ENCODE assay signal across 8 mouse cellular contexts in the genomic region with DNA sequence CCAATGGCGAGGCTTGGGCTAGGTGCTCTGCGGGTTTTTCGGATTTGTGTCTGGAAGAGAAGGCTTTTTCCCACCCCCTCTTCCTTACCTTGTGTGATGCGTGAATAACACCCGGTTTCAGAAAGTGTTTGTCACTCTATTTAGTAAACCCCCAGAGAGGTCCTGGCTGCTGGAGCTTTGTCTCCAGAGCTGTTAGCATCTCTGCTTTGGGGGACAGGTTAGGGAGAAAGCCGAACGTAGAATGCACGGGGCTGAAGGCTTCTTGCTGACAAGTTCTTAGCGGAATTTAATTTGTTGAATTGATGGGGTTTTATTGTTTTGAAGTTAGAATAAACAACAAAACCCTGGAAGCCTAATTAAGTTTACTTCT. TPM values are rescaled to one million over a fixed set of nuclear protein-coding genes. Genes with fewer than 3 reads are reported as not detected.
DNase-seq lines count a peak whose midpoint lies in the region; ATAC-seq lines count a peak whose summit lies in the region.

No protein-coding gene starts in this region.

- peak overlapping the region; percentile 52 for H3K4me2 ChIP-seq in lung, embryonic 15.5 days
- peak overlapping the region; percentile 63 for H3K4me2 ChIP-seq in embryonic facial prominence, embryonic 14.5 days (ENCODE audit: low read depth, low read length)
- H3K4me2 ChIP-seq in neural tube, embryonic 15.5 days: peak overlapping the region; percentile 67

- H3K9ac ChIP-seq in lung, embryonic 15.5 days: peak overlapping the region; percentile 75
- peak overlapping the region; percentile 78 for H3K9ac ChIP-seq in embryonic facial prominence, embryonic 14.5 days (ENCODE audit: low read depth, low read length)
- peak overlapping the region; percentile 79 for H3K9ac ChIP-seq in neural tube, embryonic 15.5 days (replicated peaks)

- peak overlapping the region; percentile 84 for H3K4me3 ChIP-seq in lung, embryonic 15.5 days
- H3K4me3 ChIP-seq in embryonic facial prominence, embryonic 14.5 days (ENCODE audit: low read depth, low read length): peak overlapping the region; percentile 79
- peak overlapping the region; percentile 91 for H3K4me3 ChIP-seq in limb, embryonic 10.5 days
- peak overlapping the region; percentile 75 for H3K4me3 ChIP-seq in neural tube, embryonic 15.5 days (replicated peaks)

- no peaks in the 10 kb centered on the region for H3K9me3 ChIP-seq in lung, embryonic 15.5 days
- no peaks in the 10 kb centered on the region for H3K9me3 ChIP-seq in embryonic facial prominence, embryonic 14.5 days (ENCODE audit: control insufficient read depth, low read length)
- H3K9me3 ChIP-seq in limb, embryonic 10.5 days (replicated peaks): no peaks in the 10 kb centered on the region
- H3K9me3 ChIP-seq in neural tube, embryonic 15.5 days (replicated peaks): no peaks in the 10 kb centered on the region

- H3K36me3 ChIP-seq in lung, embryonic 15.5 days: 0 out of 2 replicates have a peak, but pooled peaks cover 2% of the 10 kb centered on the region
- H3K36me3 ChIP-seq in embryonic facial prominence, embryonic 14.5 days (ENCODE audit: control insufficient read depth, insufficient read depth, low read length): peaks cover 6% of the 10 kb centered on the region; the same call in 1 of the 2 replicates
- peaks cover 24% of the 10 kb centered on the region for H3K36me3 ChIP-seq in limb, embryonic 10.5 days
- H3K36me3 ChIP-seq in neural tube, embryonic 15.5 days: 0 out of 2 replicates have a peak, but pooled peaks cover 3% of the 10 kb centered on the region

- ATAC-seq in lung, embryonic 15.5 days (ENCODE audit: borderline replicate concordance, extremely low read depth, low FRiP score, low TSS enrichment): peak; percentile 32; the same call in 1 of the 2 replicates
- peak; percentile 76 for ATAC-seq in embryonic facial prominence, embryonic 14.5 days (ENCODE audit: low read depth)
- no peak for ATAC-seq in neural tube, embryonic 15.5 days (ENCODE audit: low FRiP score)

- no peaks in the 10 kb centered on the region for H3K4me1 ChIP-seq in lung, embryonic 15.5 days
- H3K4me1 ChIP-seq in embryonic facial prominence, embryonic 14.5 days (ENCODE audit: control insufficient read depth, insufficient read depth, low read length): no peaks in the 10 kb centered on the region
- 0 out of 2 replicates have a peak, but pooled peaks cover 5% of the 10 kb centered on the region for H3K4me1 ChIP-seq in limb, embryonic 10.5 days
- no peaks in the 10 kb centered on the region for H3K4me1 ChIP-seq in neural tube, embryonic 15.5 days

- 0% methylated on average over 9 of the region's 9 CpGs for WGBS in lung, embryonic 15.5 days
- WGBS in embryonic facial prominence, embryonic 14.5 days: under 1% methylated on average over 9 of the region's 9 CpGs
- under 1% methylated on average over 9 of the region's 9 CpGs for WGBS in limb, embryonic 10.5 days
- 0% methylated on average over 9 of the region's 9 CpGs for WGBS in neural tube, embryonic 15.5 days

- DNase-seq in lung, postnatal 14 days: no peak
- no peak for DNase-seq in embryonic facial prominence, embryonic 14.5 days (ENCODE audit: low spot score)
- no peak for DNase-seq in limb, embryonic 10.5 days (ENCODE audit: low spot score)
- DNase-seq in spleen, postnatal 10 days (ENCODE audit: low spot score in 2 of 2): no peak
- no peak for DNase-seq in layer of hippocampus, adult 9-10 months (ENCODE audit: low spot score)
- no peak for DNase-seq in B cell, adult 2 months

- peak overlapping the region; percentile 60; the same call in 1 of the 2 replicates for H3K27ac ChIP-seq in lung, embryonic 15.5 days
- H3K27ac ChIP-seq in embryonic facial prominence, embryonic 14.5 days (replicated peaks; ENCODE audit: low read depth, low read length): peak overlapping the region; percentile 59
- H3K27ac ChIP-seq in limb, embryonic 10.5 days: peak overlapping the region; percentile 95
- peak overlapping the region; percentile 90 for H3K27ac ChIP-seq in neural tube, embryonic 15.5 days (replicated peaks)

- H3K27me3 ChIP-seq in lung, embryonic 15.5 days: no peaks in the 10 kb centered on the region
- H3K27me3 ChIP-seq in embryonic facial prominence, embryonic 14.5 days (replicated peaks; ENCODE audit: control insufficient read depth, insufficient read depth, low read length): no peaks in the 10 kb centered on the region
- no peaks in the 10 kb centered on the region for H3K27me3 ChIP-seq in limb, embryonic 10.5 days (ENCODE audit: low read depth, poor library complexity, severe bottlenecking)
- no peaks in the 10 kb centered on the region for H3K27me3 ChIP-seq in neural tube, embryonic 15.5 days (replicated peaks)

RNA-seq across cellular contexts. Expression of gene Zcchc4, which starts 8.0 kb away (rescaled TPM):
- 13.5 and 15.3 TPM in 2 replicates for polyA plus RNA-seq in lung, embryonic 15.5 days (2015; fragmentation: Nextera tagmentation; extraction: Ambion mirVana)
- polyA plus RNA-seq in embryonic facial prominence, embryonic 14.5 days (2014; fragmentation: Nextera tagmentation; extraction: Ambion mirVana): 9.7 and 12.9 TPM in 2 replicates
- polyA plus RNA-seq in limb, embryonic 10.5 days (2016; fragmentation: Nextera tagmentation; extraction: Ambion mirVana): 24.4 and 24.9 TPM in 2 replicates
- polyA plus RNA-seq in neural tube, embryonic 15.5 days (2015; fragmentation: Nextera tagmentation; extraction: Ambion mirVana): 8.6 and 11.1 TPM in 2 replicates

RNA-seq across cellular contexts. Expression of gene Pi4k2b, which starts 41.9 kb away (rescaled TPM):
- 33.3 and 35.7 TPM in 2 replicates for polyA plus RNA-seq in lung, embryonic 15.5 days (2015; fragmentation: Nextera tagmentation; extraction: Ambion mirVana)
- 25.3 and 25.6 TPM in 2 replicates for polyA plus RNA-seq in embryonic facial prominence, embryonic 14.5 days (2014; fragmentation: Nextera tagmentation; extraction: Ambion mirVana)
- 13.3 and 16.5 TPM in 2 replicates for polyA plus RNA-seq in limb, embryonic 10.5 days (2016; fragmentation: Nextera tagmentation; extraction: Ambion mirVana)
- polyA plus RNA-seq in neural tube, embryonic 15.5 days (2015; fragmentation: Nextera tagmentation; extraction: Ambion mirVana): 4.4 and 7.6 TPM in 2 replicates

RNA-seq across cellular contexts. Expression of gene Anapc4, which starts 50.6 kb away (rescaled TPM):
- 107 and 113 TPM in 2 replicates for polyA plus RNA-seq in lung, embryonic 15.5 days (2015; fragmentation: Nextera tagmentation; extraction: Ambion mirVana)
- polyA plus RNA-seq in embryonic facial prominence, embryonic 14.5 days (2014; fragmentation: Nextera tagmentation; extraction: Ambion mirVana): 103 and 118 TPM in 2 replicates
- 111 and 132 TPM in 2 replicates for polyA plus RNA-seq in limb, embryonic 10.5 days (2016; fragmentation: Nextera tagmentation; extraction: Ambion mirVana)
- polyA plus RNA-seq in neural tube, embryonic 15.5 days (2015; fragmentation: Nextera tagmentation; extraction: Ambion mirVana): 99.4 and 103 TPM in 2 replicates
